In the genomic region with DNA sequence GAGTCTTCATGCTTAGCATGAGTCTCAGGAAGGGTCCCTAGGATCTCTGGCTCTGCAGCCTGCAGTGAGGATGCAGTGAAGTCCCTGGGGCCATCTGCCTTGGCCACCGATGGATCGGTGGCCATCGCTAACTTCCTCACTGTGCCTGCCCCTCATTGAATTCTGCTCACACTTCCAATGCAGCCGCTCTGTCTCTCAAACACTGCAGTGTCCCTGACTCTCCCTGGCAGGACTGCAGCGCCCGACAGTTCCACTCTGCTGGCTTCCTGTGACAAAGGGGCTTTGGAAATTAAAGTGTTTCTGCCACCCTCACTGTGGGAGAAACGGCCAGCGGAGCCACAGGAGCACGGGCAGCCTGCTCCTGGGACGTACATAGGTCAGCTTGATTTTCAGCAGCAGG, we compare ENCODE assay signal across 14 mouse cellular contexts.
DNase-seq lines count a peak whose midpoint lies in the region; ATAC-seq lines count a peak whose summit lies in the region.
"Had no signal": no experiment of that assay in that cellular context is flagged by ENCODE, and none has a peak within 500 bp of the region (broad histone marks: within the 10 kb centered on the region; RNA-seq: fewer than 3 reads in every experiment).

No protein-coding gene starts in this region.

- H3K4me3 ChIP-seq in neural tube, embryonic 12.5 days: no peak overlapping the region
- H3K4me3 ChIP-seq in hindbrain, embryonic 16.5 days (ENCODE audit: low read length): no peak overlapping the region
- H3K4me3 ChIP-seq in neural tube, embryonic 13.5 days: no peak overlapping the region
- H3K4me3 ChIP-seq in intestine, embryonic 15.5 days (replicated peaks): no peak overlapping the region

- no peaks in the 10 kb centered on the region for H3K36me3 ChIP-seq in neural tube, embryonic 12.5 days
- peaks cover 9% of the 10 kb centered on the region for H3K36me3 ChIP-seq in hindbrain, embryonic 16.5 days (ENCODE audit: control insufficient read depth, insufficient read depth, low read length)
- H3K36me3 ChIP-seq in neural tube, embryonic 13.5 days: 0 out of 2 replicates have a peak, but pooled peaks cover 12% of the 10 kb centered on the region
- H3K36me3 ChIP-seq in intestine, embryonic 15.5 days: no peaks in the 10 kb centered on the region

- 55% methylated on average over 10 of the region's 10 CpGs for WGBS in neural tube, embryonic 12.5 days
- WGBS in hindbrain, embryonic 16.5 days: 28% methylated on average over 10 of the region's 10 CpGs
- 45% methylated on average over 10 of the region's 10 CpGs for WGBS in neural tube, embryonic 13.5 days
- 74% methylated on average over 10 of the region's 10 CpGs for WGBS in intestine, embryonic 15.5 days

- no peaks in the 10 kb centered on the region for H3K27me3 ChIP-seq in neural tube, embryonic 12.5 days (replicated peaks)
- no peaks in the 10 kb centered on the region for H3K27me3 ChIP-seq in hindbrain, embryonic 16.5 days (replicated peaks; ENCODE audit: control insufficient read depth, insufficient read depth, low read length)
- H3K27me3 ChIP-seq in neural tube, embryonic 13.5 days: no peaks in the 10 kb centered on the region; the same call in 1 of the 2 replicates
- H3K27me3 ChIP-seq in intestine, embryonic 15.5 days (replicated peaks): no peaks in the 10 kb centered on the region

- no peaks in the 10 kb centered on the region for H3K9me3 ChIP-seq in neural tube, embryonic 12.5 days
- no peaks in the 10 kb centered on the region for H3K9me3 ChIP-seq in hindbrain, embryonic 16.5 days (ENCODE audit: control insufficient read depth, low read length)
- H3K9me3 ChIP-seq in neural tube, embryonic 13.5 days: no peaks in the 10 kb centered on the region
- H3K9me3 ChIP-seq in intestine, embryonic 15.5 days: no peaks in the 10 kb centered on the region

- H3K4me1 ChIP-seq in neural tube, embryonic 12.5 days: peaks cover 27% of the 10 kb centered on the region
- peaks cover 10% of the 10 kb centered on the region for H3K4me1 ChIP-seq in hindbrain, embryonic 16.5 days (ENCODE audit: control insufficient read depth, insufficient read depth, low read depth, low read length)
- H3K4me1 ChIP-seq in neural tube, embryonic 13.5 days (replicated peaks): peaks cover 28% of the 10 kb centered on the region
- H3K4me1 ChIP-seq in intestine, embryonic 15.5 days (replicated peaks): no peaks in the 10 kb centered on the region

- ATAC-seq in neural tube, embryonic 12.5 days (ENCODE audit: low FRiP score, low read depth): 0 out of 2 replicates have a peak, but pooled peaks have one; percentile 15
- ATAC-seq in hindbrain, embryonic 16.5 days: peak; percentile 64
- 0 out of 2 replicates have a peak, but pooled peaks have one; percentile 41 for ATAC-seq in neural tube, embryonic 13.5 days (ENCODE audit: low read depth)
- no peak for ATAC-seq in intestine, embryonic 15.5 days
- ATAC-seq in inflammation-experienced regulatory T-cells, adult 6 months: no peak

- no peak overlapping the region for H3K9ac ChIP-seq in neural tube, embryonic 12.5 days
- no peak overlapping the region for H3K9ac ChIP-seq in hindbrain, embryonic 16.5 days (ENCODE audit: low read depth, low read length)
- H3K9ac ChIP-seq in neural tube, embryonic 13.5 days: 0 out of 2 replicates have a peak overlapping the region, but pooled peaks have one; percentile 31
- no peak overlapping the region for H3K9ac ChIP-seq in intestine, embryonic 15.5 days

- no peak overlapping the region for H3K4me2 ChIP-seq in neural tube, embryonic 12.5 days (replicated peaks)
- H3K4me2 ChIP-seq in hindbrain, embryonic 16.5 days (ENCODE audit: low read length): no peak overlapping the region
- no peak overlapping the region for H3K4me2 ChIP-seq in neural tube, embryonic 13.5 days
- no peak overlapping the region for H3K4me2 ChIP-seq in intestine, embryonic 15.5 days (replicated peaks)

- DNase-seq in cerebellum, postnatal 10 days: peak; percentile 28 to 36
- DNase-seq in cerebellum, adult 18-20 months: no peak
- no peak for DNase-seq in neural tube, embryonic 10.5 days (ENCODE audit: extremely low spot score, low spot score)
- DNase-seq: adrenal gland, postnatal 14 days; cerebellum, postnatal 36 days; heart, adult 11 months; kidney, postnatal 10 days; liver had no signal

- peak overlapping the region; percentile 2; the same call in 1 of the 2 replicates for H3K27ac ChIP-seq in neural tube, embryonic 12.5 days
- peak overlapping the region; percentile 67 for H3K27ac ChIP-seq in hindbrain, embryonic 16.5 days (ENCODE audit: low read depth, low read length)
- peak overlapping the region; percentile 10 for H3K27ac ChIP-seq in neural tube, embryonic 13.5 days (replicated peaks)
- H3K27ac ChIP-seq in intestine, embryonic 15.5 days: no peak overlapping the region
- H3K27ac ChIP-seq: macrophage had no signal

Comparison
In these comparisons a context has a peak if more than half of its experiments do, and no peak if none do; other contexts are left out.
1. DNase-seq: peak in cerebellum, postnatal 10 days (2 of 2); none in cerebellum, adult 18-20 months (0 of 2) and neural tube, embryonic 10.5 days (single experiment).
2. ATAC-seq: peak in neural tube, embryonic 12.5 days (single experiment), hindbrain, embryonic 16.5 days (single experiment) and neural tube, embryonic 13.5 days (single experiment); none in intestine, embryonic 15.5 days (single experiment) and inflammation-experienced regulatory T-cells, adult 6 months (single experiment).